Mouse (Mus musculus) erythroblast, embryonic 14.5 days (primary cell): ENCODE measurements at regions not wholly inside any gene's neighbourhood (a gene's known extent, or its start where the extent isn't known, plus 50 kb on each side); places are given as distances from the start of the nearest gene placed in this dataset.
"Not testable (repeated sequence)": the region's sequence is repeated elsewhere in the genome, so short reads cannot be mapped to it uniquely, and the experiment has no call there.

Source experiments
- GATA1 ChIP-seq: IDR thresholded peaks from 2 replicates; pipeline ENCODE4 v1.6.1; 2012; ENCODE audit warnings: low read length, inconsistent platforms, mixed read lengths
- TAL1 ChIP-seq: IDR thresholded peaks from 3 replicates; pipeline ENCODE4 v1.6.1; 2012; ENCODE audit warnings: low read length, inconsistent platforms, mixed read lengths

DNA sequence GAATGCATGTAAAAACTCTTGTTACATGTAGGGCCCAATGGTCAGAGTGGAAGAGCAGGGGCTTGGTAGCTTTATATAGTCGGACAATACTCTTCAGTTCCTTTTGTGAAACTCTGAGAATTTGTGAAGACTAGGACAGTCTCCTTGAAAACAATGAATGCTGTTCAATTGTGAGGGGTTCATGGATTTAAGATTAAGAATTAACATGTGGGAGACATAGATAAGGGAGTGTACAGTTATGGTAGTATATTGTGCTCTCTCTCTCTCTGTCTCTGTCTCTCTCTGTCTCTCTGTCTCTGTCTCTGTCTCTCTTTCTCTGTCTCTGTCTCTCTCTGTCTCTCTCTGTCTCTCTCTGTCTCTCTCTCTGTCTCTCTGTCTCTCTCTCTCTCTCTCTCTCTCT is 225.7 kb downstream of the Enc1 start:
- TF ChIP-seq GATA1, TAL1: not testable (repeated sequence)
